ENCODE assay signal across 9 mouse cellular contexts in the genomic region with DNA sequence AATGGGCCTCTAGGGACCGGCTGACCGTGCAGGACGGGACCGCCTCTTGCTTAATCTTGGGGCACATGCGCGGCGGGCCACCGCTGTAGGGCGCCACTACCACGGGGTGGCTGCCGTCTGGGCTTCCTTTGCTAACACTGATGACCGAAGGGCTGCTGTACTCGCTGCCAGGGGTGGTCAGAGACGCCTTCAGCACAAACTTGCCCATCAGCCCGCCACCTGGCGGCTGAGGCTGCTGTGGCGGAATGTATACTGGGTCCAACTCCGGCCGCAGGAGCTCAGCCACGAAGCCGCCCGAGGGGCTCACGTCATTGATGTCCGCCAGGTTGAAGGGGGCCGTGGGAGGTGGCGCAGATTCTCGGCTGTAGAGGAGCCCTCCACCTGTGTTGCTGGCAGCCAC. TPM values are rescaled to one million over a fixed set of nuclear protein-coding genes. Genes with fewer than 3 reads are reported as not detected.
DNase-seq lines count a peak whose midpoint lies in the region; ATAC-seq and TF ChIP-seq lines count a peak whose summit lies in the region.
"Had no signal": no experiment of that assay in that cellular context is flagged by ENCODE, and none has a peak within 500 bp of the region (broad histone marks: within the 10 kb centered on the region; RNA-seq: fewer than 3 reads in every experiment).

No protein-coding gene starts in this region.

- H3K4me2 ChIP-seq in forebrain, embryonic 13.5 days: peak overlapping the region; percentile 93
- peak overlapping the region; percentile 87 for H3K4me2 ChIP-seq in heart, postnatal 0 days (ENCODE audit: low read depth, low read length)
- peak overlapping the region; percentile 74 for H3K4me2 ChIP-seq in liver, embryonic 15.5 days
- peak overlapping the region; percentile 87 for H3K4me2 ChIP-seq in neural tube, embryonic 11.5 days (ENCODE audit: low read depth)
- peak overlapping the region; percentile 87 for H3K4me2 ChIP-seq in stomach, embryonic 15.5 days

- peaks cover 36% of the 10 kb centered on the region for H3K27me3 ChIP-seq in forebrain, embryonic 13.5 days
- no peaks in the 10 kb centered on the region for H3K27me3 ChIP-seq in heart, postnatal 0 days (ENCODE audit: control insufficient read depth, insufficient read depth, low read length)
- H3K27me3 ChIP-seq in liver, embryonic 15.5 days: peaks cover 71% of the 10 kb centered on the region
- H3K27me3 ChIP-seq in neural tube, embryonic 11.5 days (ENCODE audit: control insufficient read depth, insufficient read depth, low read length): peaks cover 38% of the 10 kb centered on the region
- no peaks in the 10 kb centered on the region for H3K27me3 ChIP-seq in stomach, embryonic 15.5 days (replicated peaks)

- H3K36me3 ChIP-seq in forebrain, embryonic 13.5 days (ENCODE audit: poor library complexity, severe bottlenecking): no peaks in the 10 kb centered on the region
- H3K36me3 ChIP-seq in heart, postnatal 0 days (replicated peaks; ENCODE audit: control insufficient read depth, insufficient read depth, low read length): no peaks in the 10 kb centered on the region
- H3K36me3 ChIP-seq in liver, embryonic 15.5 days (replicated peaks): no peaks in the 10 kb centered on the region
- H3K36me3 ChIP-seq in neural tube, embryonic 11.5 days (ENCODE audit: control insufficient read depth, insufficient read depth, low read length): no peaks in the 10 kb centered on the region
- no peaks in the 10 kb centered on the region for H3K36me3 ChIP-seq in stomach, embryonic 15.5 days
- H3K36me3 ChIP-seq: G1E had no signal

- peak overlapping the region; percentile 56 for H3K4me3 ChIP-seq in forebrain, embryonic 13.5 days
- H3K4me3 ChIP-seq in heart, postnatal 0 days (ENCODE audit: low read depth, low read length): peak overlapping the region; percentile 69
- peak overlapping the region; percentile 55 for H3K4me3 ChIP-seq in liver, embryonic 15.5 days (replicated peaks)
- peak overlapping the region; percentile 49 for H3K4me3 ChIP-seq in neural tube, embryonic 11.5 days (ENCODE audit: low read depth, low read length)
- H3K4me3 ChIP-seq in stomach, embryonic 15.5 days (replicated peaks): peak overlapping the region; percentile 66

- TF ChIP-seq CTCF in heart, postnatal 0 days (IDR thresholded peaks at IDR 0.05; ENCODE audit: low read depth): peak; percentile 80

- H3K4me1 ChIP-seq in forebrain, embryonic 13.5 days: peaks cover 34% of the 10 kb centered on the region
- 0 out of 2 replicates have a peak, but pooled peaks cover 8% of the 10 kb centered on the region for H3K4me1 ChIP-seq in heart, postnatal 0 days (ENCODE audit: control insufficient read depth, insufficient read depth)
- H3K4me1 ChIP-seq in liver, embryonic 15.5 days (replicated peaks): peaks cover 7% of the 10 kb centered on the region
- H3K4me1 ChIP-seq in neural tube, embryonic 11.5 days (ENCODE audit: control insufficient read depth, insufficient read depth, low read length): peaks cover 12% of the 10 kb centered on the region; the same call in 1 of the 2 replicates
- peaks cover 21% of the 10 kb centered on the region for H3K4me1 ChIP-seq in stomach, embryonic 15.5 days

- under 1% methylated on average over 27 of the region's 27 CpGs for WGBS in forebrain, embryonic 13.5 days
- under 1% methylated on average over 26 of the region's 27 CpGs for WGBS in heart, postnatal 0 days
- WGBS in liver, embryonic 15.5 days (ENCODE audit: insufficient replicate concordance): 1% methylated on average over 27 of the region's 27 CpGs
- under 1% methylated on average over 27 of the region's 27 CpGs for WGBS in neural tube, embryonic 11.5 days
- 2% methylated on average over 27 of the region's 27 CpGs for whole genome bisulfite sequencing in stomach, embryonic 15.5 days

- peak; percentile 2; the same call in 1 of the 2 replicates for ATAC-seq in forebrain, embryonic 13.5 days
- ATAC-seq in heart, postnatal 0 days (ENCODE audit: insufficient read depth, low read depth): peak; percentile 34
- no peak for ATAC-seq in liver, embryonic 15.5 days (ENCODE audit: insufficient read depth)
- peak; percentile 47 for ATAC-seq in neural tube, embryonic 11.5 days (ENCODE audit: insufficient read depth, low FRiP score, low TSS enrichment)
- peak; percentile 42 for ATAC-seq in stomach, embryonic 15.5 days (ENCODE audit: insufficient read depth, low FRiP score, low read depth)

- TF ChIP-seq EP300 in heart, postnatal 0 days (IDR thresholded peaks at IDR 0.05; ENCODE audit: low read depth): no peak

- no peaks in the 10 kb centered on the region for H3K9me3 ChIP-seq in forebrain, embryonic 13.5 days (replicated peaks)
- H3K9me3 ChIP-seq in heart, postnatal 0 days (replicated peaks; ENCODE audit: control insufficient read depth, low read length): no peaks in the 10 kb centered on the region
- H3K9me3 ChIP-seq in liver, embryonic 15.5 days (replicated peaks): no peaks in the 10 kb centered on the region
- H3K9me3 ChIP-seq in neural tube, embryonic 11.5 days (ENCODE audit: control insufficient read depth, low read length): no peaks in the 10 kb centered on the region
- H3K9me3 ChIP-seq in stomach, embryonic 15.5 days: no peaks in the 10 kb centered on the region

- no peak overlapping the region for H3K27ac ChIP-seq in forebrain, embryonic 13.5 days
- peak overlapping the region; percentile 36; the same call in 1 of the 2 replicates for H3K27ac ChIP-seq in heart, postnatal 0 days (ENCODE audit: low read depth)
- no peak overlapping the region for H3K27ac ChIP-seq in liver, embryonic 15.5 days (replicated peaks)
- no peak overlapping the region for H3K27ac ChIP-seq in neural tube, embryonic 11.5 days (ENCODE audit: low read depth, low read length)
- H3K27ac ChIP-seq in stomach, embryonic 15.5 days: 0 out of 2 replicates have a peak overlapping the region, but pooled peaks have one; percentile 67

- H3K9ac ChIP-seq in forebrain, embryonic 13.5 days: peak overlapping the region; percentile 53
- H3K9ac ChIP-seq in heart, postnatal 0 days (replicated peaks; ENCODE audit: low read depth, low read length): peak overlapping the region; percentile 76
- H3K9ac ChIP-seq in liver, embryonic 15.5 days: no peak overlapping the region
- peak overlapping the region; percentile 39 for H3K9ac ChIP-seq in neural tube, embryonic 11.5 days (ENCODE audit: low read length)
- H3K9ac ChIP-seq in stomach, embryonic 15.5 days: peak overlapping the region; percentile 61; the same call in 1 of the 2 replicates

- DNase-seq in thymus, adult 18-20 months: peak; percentile 32 to 33
- no peak for DNase-seq in thymus, postnatal 0 days (ENCODE audit: low spot score)
- peak; percentile 87 for DNase-seq in heart, postnatal 0 days (ENCODE audit: low spot score)
- peak; percentile 86 to 88 for DNase-seq in kidney, postnatal 25 days
- DNase-seq in neural tube, embryonic 11.5 days (ENCODE audit: low spot score): peak; percentile 84

RNA-seq across cellular contexts. Expression of a gene that starts 2.0 kb away (rescaled TPM):
- 3.0 and 3.4 TPM in 2 replicates for polyA plus RNA-seq in thymus, postnatal 0 days (2015; fragmentation: Nextera tagmentation; extraction: Ambion mirVana)
- 1.5 TPM in 2 replicates for polyA plus RNA-seq in forebrain, embryonic 13.5 days (2015; fragmentation: Nextera tagmentation; extraction: Ambion mirVana)
- total RNA-seq in heart, postnatal 0 days (2014; rRNA removed; ENCODE audit: low replicate concordance): 17.9 and 24.6 TPM in 2 replicates
- 6.2 and 6.5 TPM in 2 replicates for polyA plus RNA-seq in heart, postnatal 0 days (2015; fragmentation: Nextera tagmentation; extraction: Ambion mirVana)
- polyA plus RNA-seq in liver, embryonic 15.5 days (2015; fragmentation: Nextera tagmentation; extraction: Ambion mirVana): 0.73 and 0.79 TPM in 2 replicates
- 1.3 and 1.7 TPM in 2 replicates for polyA plus RNA-seq in neural tube, embryonic 11.5 days (2014; fragmentation: Nextera tagmentation; extraction: Ambion mirVana)
- 20.8 and 26.1 TPM in 2 replicates for polyA plus RNA-seq in stomach, embryonic 15.5 days (2015; fragmentation: Nextera tagmentation; extraction: Ambion mirVana)
- total RNA-seq: G1E had no signal

Comparison
In these comparisons a context has a peak if more than half of its experiments do, and no peak if none do; other contexts are left out.
1. H3K27ac ChIP-seq: peak in heart, postnatal 0 days (single experiment) and stomach, embryonic 15.5 days (single experiment); none in forebrain, embryonic 13.5 days (single experiment), liver, embryonic 15.5 days (single experiment) and neural tube, embryonic 11.5 days (single experiment).
2. Peak in every context shown above with its lines, with median percentiles within 50 percentile points of each other: H3K4me2 ChIP-seq and H3K4me3 ChIP-seq.